Mouse (Mus musculus): ENCODE results near the gene Scd1. TPM values are rescaled to one million over a fixed set of nuclear protein-coding genes. Genes with fewer than 3 reads are reported as not detected.
"Not testable (repeated sequence)": the region's sequence is repeated elsewhere in the genome, so short reads cannot be mapped to it uniquely, and the experiment has no call there.

Scd1 gene
- total RNA-seq, 2 experiments from 2014 or later = 14.7 to 32.9 TPM

DNA sequence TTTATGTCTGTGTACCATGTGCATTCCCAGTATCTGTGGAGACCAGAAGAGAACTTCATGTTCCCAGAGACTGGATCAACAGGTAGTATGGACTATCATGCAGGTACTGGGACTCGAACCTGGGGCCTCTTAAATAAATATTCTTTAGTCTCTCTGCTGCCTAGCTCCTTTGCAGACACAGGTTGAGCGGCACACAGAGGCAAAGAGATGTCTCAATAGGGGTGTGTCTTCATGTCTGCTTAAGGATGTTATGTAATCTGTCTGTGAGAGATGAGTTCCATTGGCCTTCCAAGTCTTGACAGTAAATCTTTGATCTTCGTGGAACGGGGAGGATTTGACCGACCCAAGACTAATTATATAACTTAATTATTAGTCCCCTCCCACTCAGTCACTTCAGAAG, 37.4 kb downstream of the Scd1 start:
- intact Hi-C loops (cut with DNase I) = loop anchor here (5.0 kb wide), 2 partner anchors 102 to 172 kb away; no protein-coding TSS in a partner anchor
- DNase-seq = no peak

DNA sequence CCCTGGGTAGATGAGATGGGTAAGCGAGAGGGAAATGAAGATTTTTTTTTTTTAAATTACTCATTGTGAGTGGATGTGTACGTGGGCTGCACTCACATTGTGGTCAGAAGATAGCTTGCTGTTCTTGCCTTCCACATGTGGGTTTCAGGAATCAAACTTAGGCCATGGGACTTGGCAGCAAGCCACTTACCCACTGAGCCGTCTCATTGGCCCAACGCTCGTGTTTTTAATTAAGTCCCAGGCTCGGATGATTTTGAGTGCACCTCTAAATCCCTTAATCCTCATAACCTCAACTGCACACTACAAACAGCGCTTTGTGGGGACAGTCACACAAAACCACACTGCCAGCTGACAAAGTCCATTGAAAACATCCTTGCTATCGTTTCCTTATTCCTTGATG, 38.3 kb downstream of the Scd1 start:
- no peak for DNase-seq
- intact Hi-C loops (cut with DNase I) = loop anchor here (10.0 kb wide), 1 partner anchor 125 kb away; no protein-coding TSS in a partner anchor

DNA sequence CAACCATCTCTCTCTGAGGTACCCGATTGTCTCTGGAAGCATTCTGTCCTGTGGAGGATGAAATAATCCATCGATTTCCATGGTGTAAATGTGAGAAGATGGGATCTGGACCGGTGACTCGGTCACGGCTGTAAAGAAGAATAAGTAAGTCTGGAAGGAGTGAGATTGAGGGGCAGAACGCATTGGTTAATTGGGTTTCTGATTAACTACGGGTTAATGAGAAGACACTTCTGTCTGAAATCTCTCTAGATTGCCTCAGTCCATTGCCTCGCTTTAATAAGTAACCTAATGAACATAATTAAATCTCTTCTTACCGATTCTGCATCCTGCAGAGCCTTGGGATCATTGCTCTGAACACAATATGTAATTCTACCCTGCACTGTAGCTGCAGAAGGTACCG, 40.6 kb downstream of the Scd1 start:
- intact Hi-C loops (cut with DNase I) = loop anchor here (10.0 kb wide), 1 partner anchor 122 kb away; no protein-coding TSS in a partner anchor
- not testable (repeated sequence) for DNase-seq

- DNase-seq = no peak
- intact Hi-C loops (cut with DNase I) = loop anchor here (10.0 kb wide), 1 partner anchor 121 kb away; no protein-coding TSS in a partner anchor
Measured at GRCm38 (mm10) chr19:44365733-44366132, 41.9 kb downstream of the Scd1 start.

DNA sequence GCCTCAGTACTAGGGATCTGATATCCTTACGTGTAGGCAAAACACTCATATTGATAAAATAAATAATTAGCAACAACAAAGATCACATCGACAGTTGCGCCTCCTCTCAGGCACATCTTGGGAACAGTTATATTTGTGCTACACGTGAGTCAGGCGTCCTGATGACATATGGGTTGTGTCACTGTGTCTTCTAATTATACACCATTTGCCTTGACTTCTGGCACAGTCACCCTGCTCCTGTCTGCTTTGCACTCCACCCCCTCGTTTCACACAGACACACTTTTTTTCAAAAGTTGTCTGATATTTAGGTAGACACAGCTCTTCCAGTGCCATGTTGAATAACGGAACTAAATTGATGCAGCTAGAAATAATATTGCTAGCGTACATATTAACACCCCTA, 43.6 kb downstream of the Scd1 start:
- no peak for DNase-seq
- intact Hi-C loops (cut with DNase I) = loop anchor here (10.0 kb wide), 1 partner anchor 119 kb away; no protein-coding TSS in a partner anchor

DNA sequence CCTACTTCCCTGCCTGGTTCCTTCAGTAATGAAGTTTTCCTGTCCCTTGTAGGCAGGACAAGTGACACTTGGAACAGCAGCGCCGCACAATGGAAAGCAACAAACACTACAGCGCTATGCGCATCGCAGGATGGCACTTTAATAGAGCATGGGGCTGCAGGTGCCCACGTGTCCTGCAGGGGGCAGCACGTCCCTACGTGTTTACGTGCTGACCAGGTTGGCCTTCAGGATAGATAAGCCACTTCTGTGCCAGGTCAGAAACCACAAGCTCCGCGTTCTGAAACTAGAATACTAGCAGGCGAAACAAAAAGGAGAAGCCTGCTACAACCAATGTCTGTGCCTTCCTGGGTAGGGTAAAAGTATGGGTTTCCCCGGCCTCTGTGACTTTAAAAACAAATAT, 44.1 kb downstream of the Scd1 start:
- intact Hi-C loops (cut with DNase I) = loop anchor here (10.0 kb wide), 1 partner anchor 119 kb away; no protein-coding TSS in a partner anchor
- peak; percentile 55 to 76 for DNase-seq

DNA sequence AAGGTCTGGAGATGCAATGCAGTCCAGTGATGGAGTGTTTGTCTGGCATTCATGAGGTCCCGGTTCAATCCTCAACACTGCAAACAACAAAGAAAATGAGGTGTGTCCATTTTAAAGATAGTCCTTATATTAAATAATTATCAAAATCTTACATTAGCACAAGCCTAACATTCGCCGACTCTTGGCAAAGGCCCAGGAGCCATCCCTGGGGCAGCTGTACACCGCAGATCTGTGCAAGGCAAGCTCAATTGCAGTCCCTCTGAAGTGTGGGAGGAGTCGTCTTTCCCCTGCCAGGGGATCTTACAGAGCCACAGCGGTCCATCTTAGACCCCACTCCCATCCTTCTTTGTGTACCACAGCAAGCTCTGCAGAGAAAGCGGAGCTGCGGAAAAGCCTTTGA, 49.0 kb downstream of the Scd1 start:
- intact Hi-C loops (cut with DNase I) = no loop called here
- DNase-seq = no peak

- intact Hi-C loops (cut with DNase I) = no loop called here
Measured at GRCm38 (mm10) chr19:44351756-44352155, 55.9 kb downstream of the Scd1 start.

GRCm38 (mm10) chr19:44349689-44350088, 58.0 kb downstream of the Scd1 start:
- intact Hi-C loops (cut with DNase I) = no loop called here
- no peak for DNase-seq

More at GRCm38 (mm10) chr19:44351756-44352155, 55.9 kb downstream of the Scd1 start:
- DNase-seq = no peak

Other genes starting within 250 kb of the Scd1 start
- gene Pkd2l1, start 215.4 kb downstream of the Scd1 start, total RNA-seq (2021) = not detected
- gene Scd3, start 204.6 kb downstream of the Scd1 start, total RNA-seq (2021) = not detected
- gene Scd2, start 114.2 kb downstream of the Scd1 start, total RNA-seq (2021) = 10 to 100 TPM; 24.8 to 27.2 TPM
- gene Scd4, start 74.8 kb downstream of the Scd1 start, total RNA-seq (2021) = 10 to 100 TPM; 13.1 to 14.0 TPM
- gene Wnt8b, start 85.6 kb upstream of the Scd1 start, total RNA-seq (2021) = not detected
- gene Sec31b, start 138.0 kb upstream of the Scd1 start, total RNA-seq (2021) = 1 to 10 TPM; 4.7 to 5.2 TPM
- not detected for gene Gm20538, start 145.0 kb upstream of the Scd1 start, total RNA-seq (2021)
- gene Ndufb8, start 147.6 kb upstream of the Scd1 start, total RNA-seq (2021) = 1,000 to 10,000 TPM; 1,711 to 1,762 TPM
- 10 to 100 TPM; 51.8 to 53.5 TPM for gene Hif1an, start 155.0 kb upstream of the Scd1 start, total RNA-seq (2021)

All from heart, postnatal 14 days (tissue).